Mouse (Mus musculus) olfactory bulb, adult 2 months (tissue): ENCODE measurements around the gene Dhps. TPM values are rescaled to one million over a fixed set of nuclear protein-coding genes. Genes with fewer than 3 reads are reported as not detected.

ENCODE experiments used
- H3K27ac ChIP-seq: fragments of 200-500 bp; 2 replicates; pipeline ENCODE4 v1.5.1; 2012; ENCODE audit warnings: low read depth, low read length; ENCODE audit not compliant: insufficient read depth
- H3K4me1 ChIP-seq: fragments of 200-500 bp; 2 replicates; pipeline ENCODE4 v1.6.1; 2012; ENCODE audit warnings: low read length; ENCODE audit not compliant: control insufficient read depth, insufficient read depth
- H3K4me3 ChIP-seq: fragments of 200-500 bp; 2 replicates; pipeline ENCODE4 v1.5.1; 2012; ENCODE audit warnings: mild to moderate bottlenecking, low read depth, low read length, moderate library complexity; ENCODE audit not compliant: insufficient read depth
- CTCF ChIP-seq: fragments of 200-500 bp; IDR thresholded peaks from 2 replicates; pipeline ENCODE4 v1.5.1; 2012; ENCODE audit warnings: low read depth, mild to moderate bottlenecking, low read length, moderate library complexity; ENCODE audit not compliant: insufficient read depth
- POLR2A ChIP-seq: fragments of 200-500 bp; IDR thresholded peaks from 2 replicates; pipeline ENCODE4 v1.6.1; 2012; ENCODE audit warnings: mild to moderate bottlenecking, low read depth, low read length, moderate library complexity; ENCODE audit not compliant: insufficient read depth
- WGBS: fragments of 180-500 bp; shearing (Covaris S2); methylation state at CpG from one replicate; pipeline ENCODE4 v1.1.7; 2018; 5-methylcytosine and 5-hydroxymethylcytosine counted together
- polyA plus RNA-seq: library from polyadenylated mRNA; stranded (reverse); fragments of >200 nt; gene quantifications from 2 replicates; pipeline ENCODE4 v1.2.4, GENCODE M21; 2012; ENCODE audit warnings: low replicate concordance; ENCODE audit not compliant: missing spikeins, insufficient read depth, insufficient read length

Gene Dhps
- polyA plus RNA-seq: not detected in 2 replicates

- TF ChIP-seq CTCF (0 out of 2 replicates have a peak, but pooled peaks have one; percentile 19), POLR2A (peak; percentile 56)
- WGBS: under 1% methylated on average over 68 of the region's 68 CpGs
- peaks cover 10% of the 10 kb centered on the region for H3K4me1 ChIP-seq
- peak within 1 kb of the TSS; percentile 78 for H3K27ac ChIP-seq
- peak within 1 kb of the TSS; percentile 80 for H3K4me3 ChIP-seq
These were observed at the start of gene Dhps for GRCm38 (mm10) chr8:85071514-85072281. Gene Dhps, plus strand, starts transcription at chr8:85071757.

GRCm38 (mm10) chr8:85023846-85024245 lies 47.7 kb upstream of the Dhps start:
- no peak overlapping the region for H3K27ac ChIP-seq
- 95% methylated on average over 3 of the region's 3 CpGs for WGBS
- no peak for TF ChIP-seq POLR2A
- TF ChIP-seq CTCF: no peak
- peaks cover 9% of the 10 kb centered on the region for H3K4me1 ChIP-seq
- H3K4me3 ChIP-seq: no peak overlapping the region

- Histone ChIP-seq H3K4me3 (peak within 1 kb of the TSS; percentile 94), H3K4me1 (peaks cover 13% of the 10 kb centered on the region), H3K27ac (peak within 1 kb of the TSS; percentile 79)
- WGBS: 2% methylated on average over 30 of the region's 30 CpGs
- TF ChIP-seq POLR2A (peak; percentile 28; the same call in 1 of the 2 replicates), CTCF (no peak)
These were observed 46.2 kb upstream of the Dhps start, which contains the start of gene Asna1 for GRCm38 (mm10) chr8:85025098-85025932. Gene Asna1, minus strand, starts transcription at chr8:85025281.

GRCm38 (mm10) chr8:85026670-85027515 lies 44.7 kb upstream of the Dhps start, which contains the start of gene Trir:
Gene Trir, plus strand, starts transcription at chr8:85026823.
- H3K4me1 ChIP-seq: peaks cover 13% of the 10 kb centered on the region
- under 1% methylated on average over 74 of the region's 75 CpGs for WGBS

GRCm38 (mm10) chr8:85027516-85027855 lies 44.1 kb upstream of the Dhps start:
- peak overlapping the region; percentile 96 for H3K4me3 ChIP-seq
- WGBS: under 1% methylated on average over 13 of the region's 13 CpGs
- H3K4me1 ChIP-seq: peaks cover 13% of the 10 kb centered on the region
- H3K27ac ChIP-seq: no peak overlapping the region
- TF ChIP-seq POLR2A: no peak
- no peak for TF ChIP-seq CTCF

More at GRCm38 (mm10) chr8:85026670-85027515, 44.7 kb upstream of the Dhps start, which contains the start of gene Trir:
- Histone ChIP-seq H3K27ac (peak within 1 kb of the TSS; percentile 95), H3K4me3 (peak within 1 kb of the TSS; percentile 96)
- peak; percentile 22; the same call in 1 of the 2 replicates for TF ChIP-seq CTCF
- peak; percentile 97 for TF ChIP-seq POLR2A

- TF ChIP-seq POLR2A (no peak), CTCF (no peak)
- Histone ChIP-seq H3K4me1 (peaks cover 13% of the 10 kb centered on the region), H3K27ac (no peak overlapping the region), H3K4me3 (no peak overlapping the region)
- WGBS: 14% methylated on average over 2 of the region's 2 CpGs
These were observed 43.6 kb upstream of the Dhps start for GRCm38 (mm10) chr8:85027922-85028321.

- Histone ChIP-seq H3K27ac (no peak overlapping the region), H3K4me1 (peaks cover 7% of the 10 kb centered on the region), H3K4me3 (no peak overlapping the region)
- 81% methylated on average over 14 of the region's 14 CpGs for WGBS
- TF ChIP-seq POLR2A (no peak), CTCF (no peak)
These were observed 42.3 kb upstream of the Dhps start for GRCm38 (mm10) chr8:85029271-85029670.

- WGBS: 80% methylated on average over 4 of the region's 4 CpGs
- TF ChIP-seq POLR2A: no peak
- no peak for TF ChIP-seq CTCF
- Histone ChIP-seq H3K27ac (no peak overlapping the region), H3K4me3 (no peak overlapping the region), H3K4me1 (peaks cover 7% of the 10 kb centered on the region)
These were observed 38.8 kb upstream of the Dhps start for GRCm38 (mm10) chr8:85032622-85033311.
